Mouse (Mus musculus): ENCODE measurements around the gene Mlh1.

- no peak for TF ChIP-seq CTCF (IDR thresholded peaks at IDR 0.05; ENCODE audit: borderline replicate concordance, insufficient read depth, low read length)
- TF ChIP-seq POLR2A (IDR thresholded peaks at IDR 0.05; ENCODE audit: low read depth, low read length) = no peak
These were observed 36.9 kb downstream of the Mlh1 start for GRCm38 (mm10) chr9:111234701-111235100.
